Mouse (Mus musculus): ENCODE measurements at regions not wholly inside any gene's neighbourhood (a gene's known extent, or its start where the extent isn't known, plus 50 kb on each side); places are given as distances from the start of the nearest gene placed in this dataset.

DNA sequence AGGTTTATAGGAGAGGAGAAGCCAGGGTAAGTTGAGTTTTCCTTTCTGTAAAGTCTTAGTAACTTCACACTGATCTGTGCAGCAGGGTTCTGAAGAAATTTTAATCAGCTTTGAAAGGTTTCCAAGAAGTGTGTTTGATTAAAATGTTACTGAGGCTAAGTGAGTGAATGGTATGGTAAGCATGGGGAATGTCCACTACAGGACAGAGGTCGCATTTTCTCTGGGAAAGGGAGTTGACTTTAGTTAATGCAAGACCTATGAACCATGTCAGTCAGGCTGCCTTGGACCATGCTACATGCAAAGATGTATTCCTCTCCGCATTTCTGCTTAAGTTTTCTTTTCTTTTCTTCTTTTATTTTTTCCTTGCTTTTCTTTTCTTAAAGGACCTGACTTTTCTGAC lies 1424.7 kb upstream of the Sel1l start:
- TF ChIP-seq MAFK (IDR thresholded peaks at IDR 0.05; ENCODE audit: insufficient read depth, low read depth, low read length) (no peak), HCFC1 (IDR thresholded peaks at IDR 0.05; ENCODE audit: borderline replicate concordance, insufficient read depth, low read length) (no peak), ZNF384 (IDR thresholded peaks at IDR 0.05; ENCODE audit: low read depth, low read length) (no peak), CHD2 (IDR thresholded peaks at IDR 0.05; ENCODE audit: low read depth, low read length) (no peak)

Data from ES-E14 (cell line).